12 mouse cellular contexts compared by ENCODE assay signal in genomic region chr1:159493720-159494499, GRCm38 (mm10). TPM values are rescaled to one million over a fixed set of nuclear protein-coding genes. Genes with fewer than 3 reads are reported as not detected.
DNase-seq lines count a peak whose midpoint lies in the region; ATAC-seq lines count a peak whose summit lies in the region.
"Had no signal": no experiment of that assay in that cellular context is flagged by ENCODE, and none has a peak within 500 bp of the region (broad histone marks: within the 10 kb centered on the region; RNA-seq: fewer than 3 reads in every experiment).

No protein-coding gene starts in this region.

- WGBS in hindbrain, embryonic 13.5 days: 54% methylated on average over 5 of the region's 5 CpGs
- WGBS in hindbrain, embryonic 11.5 days: 79% methylated on average over 5 of the region's 5 CpGs
- 61% methylated on average over 5 of the region's 5 CpGs for WGBS in neural tube, embryonic 14.5 days

- H3K9me3 ChIP-seq in hindbrain, embryonic 13.5 days: no peaks in the 10 kb centered on the region
- no peaks in the 10 kb centered on the region for H3K9me3 ChIP-seq in hindbrain, embryonic 11.5 days (ENCODE audit: control insufficient read depth, low read length)
- H3K9me3 ChIP-seq in neural tube, embryonic 14.5 days (ENCODE audit: control insufficient read depth, low read length): no peaks in the 10 kb centered on the region
- H3K9me3 ChIP-seq: limb, embryonic 10.5 days had no signal

- no peaks in the 10 kb centered on the region for H3K36me3 ChIP-seq in hindbrain, embryonic 13.5 days
- H3K36me3 ChIP-seq in hindbrain, embryonic 11.5 days (ENCODE audit: control insufficient read depth, insufficient read depth, low read length): no peaks in the 10 kb centered on the region
- H3K36me3 ChIP-seq in neural tube, embryonic 14.5 days (ENCODE audit: control insufficient read depth, insufficient read depth, low read length): no peaks in the 10 kb centered on the region
- H3K36me3 ChIP-seq: limb, embryonic 10.5 days had no signal

- no peak overlapping the region for H3K4me3 ChIP-seq in hindbrain, embryonic 13.5 days
- H3K4me3 ChIP-seq in hindbrain, embryonic 11.5 days (ENCODE audit: low read depth, low read length): no peak overlapping the region
- no peak overlapping the region for H3K4me3 ChIP-seq in neural tube, embryonic 14.5 days (ENCODE audit: low read depth, low read length)
- H3K4me3 ChIP-seq: limb, embryonic 10.5 days had no signal

- ATAC-seq in cerebellum, adult (ENCODE audit: insufficient number of reproducible peaks, low FRiP score, low TSS enrichment): no peak
- ATAC-seq in hindbrain, embryonic 13.5 days (ENCODE audit: low FRiP score): peak; percentile 84
- ATAC-seq in hindbrain, embryonic 11.5 days (ENCODE audit: low FRiP score): no peak
- ATAC-seq in neural tube, embryonic 14.5 days (ENCODE audit: low read depth): peak; percentile 72
- ATAC-seq: activated CD4-positive, CD25-positive, alpha-beta regulatory T cell, adult 4 months; liver, postnatal 0 days had no signal

- no peak overlapping the region for H3K4me2 ChIP-seq in hindbrain, embryonic 13.5 days
- H3K4me2 ChIP-seq in hindbrain, embryonic 11.5 days (replicated peaks; ENCODE audit: low read depth, low read length): no peak overlapping the region
- no peak overlapping the region for H3K4me2 ChIP-seq in neural tube, embryonic 14.5 days (ENCODE audit: low read depth, low read length)

- no peak overlapping the region for H3K9ac ChIP-seq in hindbrain, embryonic 13.5 days
- H3K9ac ChIP-seq in hindbrain, embryonic 11.5 days (ENCODE audit: low read depth, low read length): no peak overlapping the region
- H3K9ac ChIP-seq in neural tube, embryonic 14.5 days (replicated peaks; ENCODE audit: low read depth, low read length): no peak overlapping the region
- H3K9ac ChIP-seq: liver, postnatal 0 days had no signal

- peaks cover 8% of the 10 kb centered on the region for H3K4me1 ChIP-seq in hindbrain, embryonic 13.5 days (replicated peaks)
- no peaks in the 10 kb centered on the region for H3K4me1 ChIP-seq in hindbrain, embryonic 11.5 days (replicated peaks; ENCODE audit: control insufficient read depth, insufficient read depth, low read length)
- no peaks in the 10 kb centered on the region for H3K4me1 ChIP-seq in neural tube, embryonic 14.5 days (ENCODE audit: control insufficient read depth, insufficient read depth, low read length)
- H3K4me1 ChIP-seq: limb, embryonic 10.5 days had no signal

- no peak overlapping the region for H3K27ac ChIP-seq in hindbrain, embryonic 13.5 days
- H3K27ac ChIP-seq in hindbrain, embryonic 11.5 days (ENCODE audit: low read depth, low read length): no peak overlapping the region
- H3K27ac ChIP-seq in neural tube, embryonic 14.5 days (ENCODE audit: low read depth, low read length): no peak overlapping the region
- H3K27ac ChIP-seq: limb, embryonic 10.5 days had no signal

- 0 out of 2 replicates have a peak, but pooled peaks cover 8% of the 10 kb centered on the region for H3K27me3 ChIP-seq in hindbrain, embryonic 13.5 days
- H3K27me3 ChIP-seq in hindbrain, embryonic 11.5 days (ENCODE audit: control insufficient read depth, insufficient read depth, low read length): no peaks in the 10 kb centered on the region
- no peaks in the 10 kb centered on the region for H3K27me3 ChIP-seq in neural tube, embryonic 14.5 days (ENCODE audit: control insufficient read depth, insufficient read depth, low read length)

- DNase-seq in cerebellum, postnatal 10 days: peak; percentile 77 to 82
- no peak for DNase-seq in hindbrain, embryonic 11.5 days (ENCODE audit: low spot score)
- DNase-seq in neural tube, embryonic 10.5 days (ENCODE audit: extremely low spot score, low spot score): no peak
- DNase-seq in kidney, postnatal 36 days: peak; percentile 9 to 42
- no peak for DNase-seq in spleen, adult 18-20 months
- DNase-seq: layer of hippocampus, adult 9-11 months; liver, postnatal 0 days had no signal

RNA-seq across cellular contexts. Expression of gene Tnr, which starts 29.7 kb away (rescaled TPM):
- 2.7 and 3.0 TPM in 2 replicates for polyA plus RNA-seq in hindbrain, embryonic 13.5 days (2015; fragmentation: Nextera tagmentation; extraction: Ambion mirVana)
- polyA plus RNA-seq in hindbrain, embryonic 11.5 days (2014; fragmentation: Nextera tagmentation; extraction: Ambion mirVana): 0.32 and 0.49 TPM in 2 replicates
- 4.1 and 6.6 TPM in 2 replicates for polyA plus RNA-seq in neural tube, embryonic 14.5 days (2014; fragmentation: Nextera tagmentation; extraction: Ambion mirVana)
- polyA plus RNA-seq: limb, embryonic 10.5 days; liver, postnatal 0 days had no signal

Comparison
In these comparisons a context has a peak if more than half of its experiments do, and no peak if none do; other contexts are left out.
1. ATAC-seq: peak in hindbrain, embryonic 13.5 days (single experiment) and neural tube, embryonic 14.5 days (single experiment); none in cerebellum, adult (single experiment) and hindbrain, embryonic 11.5 days (single experiment).
2. DNase-seq: peak in cerebellum, postnatal 10 days (2 of 2) and kidney, postnatal 36 days (2 of 2); none in hindbrain, embryonic 11.5 days (single experiment), neural tube, embryonic 10.5 days (single experiment) and spleen, adult 18-20 months (0 of 2).